Mouse (Mus musculus) left cerebral cortex, adult 11 months (tissue): ENCODE results near the gene Ctcfl.

Experiments
- DNase-seq: peaks from one replicate; pipeline ENCODE4 v3.0.0; 2022; ENCODE audit warnings: low spot score

The Ctcfl gene

DNA sequence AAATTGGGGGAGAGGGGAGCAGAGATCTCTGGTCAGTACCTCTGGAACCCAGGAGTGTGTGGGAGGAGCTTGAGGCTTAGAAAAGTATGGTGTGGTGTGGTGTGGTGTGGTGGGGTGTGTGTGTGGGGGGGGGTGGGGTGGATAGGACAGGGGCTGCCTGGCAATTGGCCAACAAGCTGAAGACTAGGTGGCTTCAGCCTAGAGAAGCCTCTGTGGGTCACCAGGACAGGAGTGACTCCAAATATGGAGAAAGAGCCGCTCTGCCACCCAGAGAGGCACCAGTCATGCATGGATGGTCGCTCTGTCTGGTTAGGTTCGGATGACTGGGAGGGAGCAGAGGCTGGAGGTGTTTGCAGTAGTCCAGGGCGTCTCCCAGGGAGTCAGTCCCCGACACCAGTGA lies 71.9 kb downstream of the Ctcfl start:
- DNase-seq = no peak

DNA sequence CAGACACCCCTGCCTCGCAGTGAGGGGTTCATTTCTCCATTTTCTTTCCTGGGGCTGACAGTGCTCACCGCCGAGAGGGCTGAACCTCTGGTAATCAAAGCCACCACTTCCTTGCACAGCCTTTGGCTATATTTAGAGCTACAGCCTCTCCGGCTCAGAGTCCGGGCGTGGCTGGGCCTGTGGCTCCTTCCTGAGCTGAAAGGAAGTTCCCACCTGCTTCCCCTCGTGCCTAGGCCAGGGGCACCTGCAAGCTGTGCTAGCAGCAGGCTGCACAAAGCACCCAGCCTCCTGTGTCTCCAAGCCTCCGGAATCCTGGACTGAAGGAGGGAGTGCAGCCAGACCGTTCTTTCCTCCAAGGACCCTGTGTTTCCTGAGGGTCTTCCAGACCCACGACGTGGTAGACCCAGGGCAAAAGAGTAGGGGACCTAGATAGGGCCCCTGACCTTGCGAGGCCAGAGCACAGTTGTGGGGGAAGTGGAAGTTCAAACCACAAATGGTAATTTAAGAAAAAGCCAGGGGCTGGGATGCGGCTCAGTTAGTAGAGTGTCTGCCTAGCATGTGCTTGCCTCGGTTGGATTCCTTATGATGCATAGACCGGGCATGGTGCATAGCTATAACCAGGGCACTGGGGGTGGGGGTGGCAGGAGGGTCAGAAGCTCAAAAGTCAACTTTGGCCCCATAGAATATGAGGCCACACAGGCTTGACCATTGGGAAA lies 72.6 kb downstream of the Ctcfl start:
- DNase-seq = no peak

DNA sequence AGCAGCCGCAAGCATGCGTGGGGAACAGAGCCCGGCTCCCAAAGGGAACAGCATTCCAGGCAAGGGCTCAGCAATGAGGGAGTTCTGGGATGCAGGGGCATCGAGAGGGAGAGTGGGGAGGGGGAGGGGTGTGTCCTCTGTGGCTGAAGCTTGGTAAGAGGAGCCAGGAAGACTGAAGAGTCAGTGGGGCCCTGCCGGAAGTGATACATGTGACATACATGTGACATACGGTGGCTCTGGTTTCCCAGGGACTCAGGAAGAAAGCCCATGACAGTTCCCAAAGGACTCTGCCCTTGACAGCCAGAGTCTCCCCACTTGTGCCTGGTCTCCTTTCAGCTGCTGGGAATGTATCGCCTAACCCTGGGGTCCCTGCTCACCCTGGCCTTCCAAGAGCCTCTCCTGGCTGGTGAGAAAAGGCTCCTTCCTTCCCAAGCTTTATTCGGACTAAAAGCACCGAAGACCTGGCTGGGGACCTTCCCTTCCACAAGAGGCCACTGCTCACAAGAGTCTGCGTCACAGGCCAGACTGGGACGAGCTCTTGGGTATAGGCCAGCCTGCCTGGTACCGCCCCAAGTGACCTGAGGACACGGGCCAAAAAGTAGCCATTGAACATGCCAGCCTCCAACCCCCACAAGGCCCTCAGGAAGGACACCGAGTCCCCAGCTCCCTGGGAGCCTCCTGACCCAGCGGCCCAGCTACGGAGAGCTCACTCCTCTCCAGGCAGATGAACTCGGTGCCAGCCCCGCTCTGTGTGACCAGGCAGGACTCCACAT lies 74.9 kb downstream of the Ctcfl start:
- no peak for DNase-seq
